14 mouse cellular contexts compared by ENCODE assay signal in genomic region chr7:113950888-113951287, GRCm38 (mm10).
"Had no signal": no experiment of that assay in that cellular context is flagged by ENCODE, and none has a peak within 500 bp of the region (broad histone marks: within the 10 kb centered on the region; RNA-seq: fewer than 3 reads in every experiment).

No protein-coding gene starts in this region.

- H3K4me2 ChIP-seq: intestine, embryonic 15.5 days; kidney, embryonic 15.5 days; liver, embryonic 11.5 days; liver, embryonic 15.5 days; lung, embryonic 15.5 days; midbrain, embryonic 12.5 days; neural tube, embryonic 12.5 days had no signal

- H3K27me3 ChIP-seq: intestine, embryonic 15.5 days; kidney, embryonic 15.5 days; liver, embryonic 15.5 days; lung, embryonic 15.5 days; midbrain, embryonic 12.5 days; neural tube, embryonic 12.5 days had no signal

- DNase-seq: kidney, postnatal 14 days; retina, postnatal 1 day; right cerebral cortex, postnatal 4 days; spleen, adult 18-20 months; thymus, postnatal 36 days had no signal

- ATAC-seq: intestine, embryonic 15.5 days had no signal

- H3K4me1 ChIP-seq: intestine, embryonic 15.5 days; kidney, embryonic 15.5 days; liver, embryonic 15.5 days; lung, embryonic 15.5 days; neural tube, embryonic 12.5 days had no signal

- H3K4me3 ChIP-seq: intestine, embryonic 15.5 days; kidney, embryonic 15.5 days; left cerebral cortex, adult 2 months; limb, embryonic 10.5 days; liver, embryonic 15.5 days; lung, embryonic 15.5 days; midbrain, embryonic 12.5 days; neural tube, embryonic 12.5 days had no signal

- H3K36me3 ChIP-seq: intestine, embryonic 15.5 days; kidney, embryonic 15.5 days; limb, embryonic 10.5 days; liver, embryonic 15.5 days; lung, embryonic 15.5 days; midbrain, embryonic 12.5 days; neural tube, embryonic 12.5 days had no signal

- H3K27ac ChIP-seq: intestine, embryonic 15.5 days; kidney, embryonic 15.5 days; left cerebral cortex, adult 2 months; limb, embryonic 10.5 days; liver, embryonic 15.5 days; lung, embryonic 15.5 days; midbrain, embryonic 12.5 days; neural tube, embryonic 12.5 days had no signal

- H3K9me3 ChIP-seq: intestine, embryonic 15.5 days; kidney, embryonic 15.5 days; limb, embryonic 10.5 days; liver, embryonic 15.5 days; lung, embryonic 15.5 days; midbrain, embryonic 12.5 days; neural tube, embryonic 12.5 days had no signal

- H3K9ac ChIP-seq: intestine, embryonic 15.5 days; kidney, embryonic 15.5 days; liver, embryonic 15.5 days; lung, embryonic 15.5 days; midbrain, embryonic 12.5 days; neural tube, embryonic 12.5 days had no signal
